ENCODE assay signal across 8 mouse cellular contexts in genomic region chr12:21285508-21286242, GRCm38 (mm10). TPM values are rescaled to one million over a fixed set of nuclear protein-coding genes. Genes with fewer than 3 reads are reported as not detected.
DNase-seq lines count a peak whose midpoint lies in the region; ATAC-seq and TF ChIP-seq lines count a peak whose summit lies in the region.

No protein-coding gene starts in this region.

- TF ChIP-seq CTCF in testis, adult 2 months (IDR thresholded peaks at IDR 0.05; ENCODE audit: control insufficient read depth, insufficient read depth, insufficient replicate concordance, low read depth, low read length) = no peak

- no peak for DNase-seq in cerebellum, postnatal 25 days
- no peak for DNase-seq in testis, postnatal 10 days (ENCODE audit: low spot score)
- DNase-seq in intestine, embryonic 14.5 days (ENCODE audit: low spot score) = no peak
- DNase-seq in adrenal gland, postnatal 25 days = no peak
- DNase-seq in Muller cell, postnatal 12 days (ENCODE audit: inconsistent ontology term) = no peak

- peak overlapping the region; percentile 94 for H3K27ac ChIP-seq in testis, adult 2 months (ENCODE audit: control insufficient read depth, insufficient read depth, low read depth, low read length)
- peak overlapping the region; percentile 67; the same call in 1 of the 2 replicates for H3K27ac ChIP-seq in intestine, embryonic 14.5 days (ENCODE audit: low read depth)
- H3K27ac ChIP-seq in midbrain, embryonic 16.5 days (ENCODE audit: low read length) = peak overlapping the region; percentile 83

- H3K4me1 ChIP-seq in testis, adult 2 months (ENCODE audit: control insufficient read depth, insufficient read depth, low read length) = peaks cover 6% of the 10 kb centered on the region
- H3K4me1 ChIP-seq in intestine, embryonic 14.5 days (replicated peaks; ENCODE audit: control insufficient read depth, insufficient read depth, low read length) = peaks cover 12% of the 10 kb centered on the region
- peaks cover 31% of the 10 kb centered on the region for H3K4me1 ChIP-seq in midbrain, embryonic 16.5 days (ENCODE audit: control insufficient read depth, insufficient read depth, low read length)

- H3K4me2 ChIP-seq in intestine, embryonic 14.5 days (ENCODE audit: low read length) = peak overlapping the region; percentile 81
- peak overlapping the region; percentile 93 for H3K4me2 ChIP-seq in midbrain, embryonic 16.5 days (ENCODE audit: low read length)

- H3K9me3 ChIP-seq in intestine, embryonic 14.5 days (ENCODE audit: control insufficient read depth, low read length) = no peaks in the 10 kb centered on the region
- H3K9me3 ChIP-seq in midbrain, embryonic 16.5 days (replicated peaks; ENCODE audit: control insufficient read depth, low read length, poor library complexity, severe bottlenecking) = no peaks in the 10 kb centered on the region

- no peak; the same call in 1 of the 2 replicates for TF ChIP-seq POLR2A in testis, adult 2 months (IDR thresholded peaks at IDR 0.05; ENCODE audit: control insufficient read depth, low read depth, low read length)

- peak overlapping the region; percentile 99 for H3K4me3 ChIP-seq in testis, adult 2 months (ENCODE audit: control insufficient read depth, low read depth, low read length)
- peak overlapping the region; percentile 95 for H3K4me3 ChIP-seq in intestine, embryonic 14.5 days (ENCODE audit: low read depth, low read length)
- H3K4me3 ChIP-seq in midbrain, embryonic 16.5 days (ENCODE audit: low read depth, low read length) = peak overlapping the region; percentile 61

- WGBS in intestine, embryonic 14.5 days = under 1% methylated on average over 36 of the region's 47 CpGs
- WGBS in midbrain, embryonic 16.5 days = under 1% methylated on average over 46 of the region's 47 CpGs

- peak overlapping the region; percentile 89 for H3K9ac ChIP-seq in intestine, embryonic 14.5 days (ENCODE audit: low read length)
- peak overlapping the region; percentile 84 for H3K9ac ChIP-seq in midbrain, embryonic 16.5 days (ENCODE audit: low read depth, low read length)

- peak; percentile 73 for ATAC-seq in cerebellum, adult (ENCODE audit: insufficient number of reproducible peaks, low FRiP score, low TSS enrichment)
- peak; percentile 81 for ATAC-seq in intestine, embryonic 14.5 days (replicated peaks; ENCODE audit: low FRiP score, low TSS enrichment, low read depth)
- no peak; the same call in 1 of the 2 replicates for ATAC-seq in midbrain, embryonic 16.5 days

- H3K27me3 ChIP-seq in testis, adult 2 months (ENCODE audit: control insufficient read depth, insufficient read depth, low read length) = no peaks in the 10 kb centered on the region
- H3K27me3 ChIP-seq in intestine, embryonic 14.5 days (replicated peaks; ENCODE audit: control insufficient read depth, insufficient read depth, low read length) = no peaks in the 10 kb centered on the region
- no peaks in the 10 kb centered on the region for H3K27me3 ChIP-seq in midbrain, embryonic 16.5 days (ENCODE audit: control insufficient read depth, insufficient read depth, low read depth, low read length)

- no peaks in the 10 kb centered on the region for H3K36me3 ChIP-seq in testis, adult 2 months (ENCODE audit: control insufficient read depth, insufficient read depth, low read length)
- peaks cover 11% of the 10 kb centered on the region for H3K36me3 ChIP-seq in intestine, embryonic 14.5 days (ENCODE audit: control insufficient read depth, insufficient read depth, low read length)
- 0 out of 2 replicates have a peak, but pooled peaks cover 2% of the 10 kb centered on the region for H3K36me3 ChIP-seq in midbrain, embryonic 16.5 days (ENCODE audit: control insufficient read depth, insufficient read depth, low read length)

RNA-seq across cellular contexts. Expression of gene Itgb1bp1, which starts 0.4 kb away (rescaled TPM):
- polyA plus RNA-seq in testis, adult 2 months (2012; rRNA removed) = 135 and 139 TPM in 2 replicates
- 48.7 and 50.5 TPM in 2 replicates for polyA plus RNA-seq in intestine, embryonic 14.5 days (2014; fragmentation: Nextera tagmentation; extraction: Ambion mirVana)
- 32.4 and 35.0 TPM in 2 replicates for polyA plus RNA-seq in midbrain, embryonic 16.5 days (2015; fragmentation: Nextera tagmentation; extraction: Ambion mirVana)
- 89.2 and 102 TPM in 2 replicates for total RNA-seq in adrenal gland, postnatal 25 days (2021)

RNA-seq across cellular contexts. Expression of gene Cpsf3, which starts 0.5 kb away (rescaled TPM):
- 21.1 and 21.6 TPM in 2 replicates for polyA plus RNA-seq in testis, adult 2 months (2012; rRNA removed)
- polyA plus RNA-seq in intestine, embryonic 14.5 days (2014; fragmentation: Nextera tagmentation; extraction: Ambion mirVana) = 121 and 122 TPM in 2 replicates
- polyA plus RNA-seq in midbrain, embryonic 16.5 days (2015; fragmentation: Nextera tagmentation; extraction: Ambion mirVana) = 89.5 and 91.3 TPM in 2 replicates
- total RNA-seq in adrenal gland, postnatal 25 days (2021) = 69.8 and 82.3 TPM in 2 replicates

RNA-seq across cellular contexts. Expression of gene Iah1, which starts 30.5 kb away (rescaled TPM):
- 18.2 and 18.3 TPM in 2 replicates for polyA plus RNA-seq in testis, adult 2 months (2012; rRNA removed)
- polyA plus RNA-seq in intestine, embryonic 14.5 days (2014; fragmentation: Nextera tagmentation; extraction: Ambion mirVana) = 48.4 and 51.7 TPM in 2 replicates
- polyA plus RNA-seq in midbrain, embryonic 16.5 days (2015; fragmentation: Nextera tagmentation; extraction: Ambion mirVana) = 29.2 and 32.5 TPM in 2 replicates
- total RNA-seq in adrenal gland, postnatal 25 days (2021) = 70.2 and 87.3 TPM in 2 replicates
